Mouse (Mus musculus): Measurements from ENCODE around the gene C330007P06Rik. TPM values are rescaled to one million over a fixed set of nuclear protein-coding genes. Genes with fewer than 3 reads are reported as not detected.
A peak's percentile ranks its signal among the peaks of the same experiment; 100 is the strongest.

C330007P06Rik gene
- polyA plus RNA-seq, 1 experiment from 2014 or later: 21.1 TPM

DNA sequence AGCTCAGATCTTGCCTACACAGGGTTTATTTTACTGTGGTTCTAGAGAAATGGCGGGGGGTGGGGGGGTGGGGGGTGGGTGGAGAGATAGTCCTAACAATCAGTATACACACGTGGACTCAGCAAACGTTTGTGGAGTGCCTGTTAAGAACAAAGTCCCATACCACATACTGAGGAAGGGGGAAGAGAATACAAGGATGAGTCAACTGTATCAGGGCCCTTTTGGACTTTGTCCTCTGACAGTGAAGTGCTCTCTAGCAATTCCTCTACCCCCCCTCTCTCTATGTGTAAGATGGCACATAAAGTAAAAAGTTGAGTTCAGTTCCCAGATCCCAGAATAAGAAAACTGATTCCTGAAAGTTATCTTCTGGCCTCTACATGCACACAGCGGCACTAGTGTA is 54.3 kb downstream of the C330007P06Rik start:
- Histone ChIP-seq H3K4me3 (ENCODE audit: control insufficient read depth in 1 of 2, insufficient read depth in 1 of 2, low read depth in 1 of 2, low read length in 2 of 2) (no peak overlapping the region), H3K27ac (replicated peaks in 1 of 2; ENCODE audit: control insufficient read depth in 1 of 2, insufficient read depth in 1 of 2, low read depth in 2 of 2, low read length in 2 of 2) (no peak overlapping the region), H3K9me3 (ENCODE audit: control insufficient read depth, low read length) (no peaks in the 10 kb centered on the region), H3K4me1 (ENCODE audit: control insufficient read depth in 2 of 2, insufficient read depth in 2 of 2, low read length in 2 of 2) (no peaks in the 10 kb centered on the region; a peak in 1 of 4 replicates), H3K27me3 (ENCODE audit: control insufficient read depth, insufficient read depth, low read length) (no peaks in the 10 kb centered on the region), H3K9ac (ENCODE audit: low read length) (no peak overlapping the region), H3K36me3 (ENCODE audit: control insufficient read depth, insufficient read depth, low read length) (no peaks in the 10 kb centered on the region), H3K4me2 (ENCODE audit: low read length) (no peak overlapping the region)
- no peak for ATAC-seq (ENCODE audit: insufficient number of reproducible peaks, insufficient read depth, low FRiP score, low read depth)
- WGBS: 58% methylated on average over 4 of the region's 4 CpGs

DNA sequence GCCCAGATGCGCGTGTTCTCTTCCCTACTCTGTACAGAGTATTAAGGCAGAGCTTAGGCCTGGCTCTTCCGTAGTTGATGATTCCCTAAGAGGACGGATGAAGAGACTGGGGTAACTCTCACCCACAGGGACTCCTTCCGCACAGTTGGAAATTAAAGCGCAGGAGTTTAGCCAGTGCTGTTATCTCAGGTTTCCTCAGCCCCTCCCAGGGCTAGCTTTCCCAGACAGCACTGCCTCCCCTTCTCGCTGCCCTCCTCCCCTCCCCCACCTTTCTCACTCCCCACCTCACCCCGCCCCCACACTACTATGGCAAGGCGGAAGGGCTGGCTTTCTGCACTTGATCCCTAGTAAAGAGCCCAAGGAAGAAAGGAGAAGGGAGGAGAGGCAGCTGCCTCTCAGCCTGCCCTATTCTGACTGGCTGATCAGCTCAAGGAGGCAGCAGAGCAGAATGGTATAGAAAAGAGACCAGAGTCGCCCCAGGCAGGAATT is 56.9 kb downstream of the C330007P06Rik start:
- Histone ChIP-seq H3K4me1 (ENCODE audit: control insufficient read depth in 2 of 2, insufficient read depth in 2 of 2, low read length in 2 of 2) (no peaks in the 10 kb centered on the region; a peak in 1 of 4 replicates), H3K27ac (replicated peaks in 1 of 2; ENCODE audit: control insufficient read depth in 1 of 2, insufficient read depth in 1 of 2, low read depth in 2 of 2, low read length in 2 of 2) (peak overlapping the region; percentile 71 to 91), H3K36me3 (ENCODE audit: control insufficient read depth, insufficient read depth, low read length) (no peaks in the 10 kb centered on the region), H3K27me3 (ENCODE audit: control insufficient read depth, insufficient read depth, low read length) (no peaks in the 10 kb centered on the region), H3K4me3 (ENCODE audit: control insufficient read depth in 1 of 2, insufficient read depth in 1 of 2, low read depth in 1 of 2, low read length in 2 of 2) (peak overlapping the region; percentile 25 to 37), H3K9me3 (ENCODE audit: control insufficient read depth, low read length) (no peaks in the 10 kb centered on the region), H3K4me2 (ENCODE audit: low read length) (peak overlapping the region; percentile 60), H3K9ac (ENCODE audit: low read length) (peak overlapping the region; percentile 56)
- 11% methylated on average over 10 of the region's 10 CpGs for WGBS
- no peak for ATAC-seq (ENCODE audit: insufficient number of reproducible peaks, insufficient read depth, low FRiP score, low read depth)

DNA sequence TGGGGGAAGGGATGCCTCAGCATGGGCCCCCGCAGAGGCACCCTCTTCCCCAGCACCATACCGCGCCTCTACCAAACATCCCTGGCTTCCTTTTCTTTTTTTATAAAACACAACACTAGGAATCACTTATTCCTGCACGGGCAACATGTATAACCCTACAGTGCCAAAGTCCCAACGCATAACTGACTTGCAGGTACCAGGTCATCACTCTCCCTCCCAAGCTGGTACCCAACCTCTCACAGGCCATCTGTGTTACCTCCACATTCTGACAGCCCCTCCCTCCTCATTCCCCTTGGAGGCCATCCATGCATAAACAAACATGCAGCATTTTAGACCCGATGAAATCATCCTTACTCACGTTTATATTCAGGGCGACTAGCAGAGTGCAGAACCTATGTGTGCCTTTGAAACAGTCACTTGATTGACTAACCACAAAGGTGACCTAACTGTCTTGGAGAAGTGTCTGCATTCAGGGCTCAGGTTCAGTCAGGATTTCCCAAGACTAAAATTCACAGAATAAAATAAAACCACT is 57.5 kb downstream of the C330007P06Rik start:
- H3K4me1 ChIP-seq (ENCODE audit: control insufficient read depth in 2 of 2, insufficient read depth in 2 of 2, low read length in 2 of 2): no peaks in the 10 kb centered on the region; a peak in 1 of 4 replicates
- H3K4me3 ChIP-seq (ENCODE audit: control insufficient read depth in 1 of 2, insufficient read depth in 1 of 2, low read depth in 1 of 2, low read length in 2 of 2): peak overlapping the region; percentile 25 to 37; a peak in 2 of 4 replicates
- no peaks in the 10 kb centered on the region for H3K9me3 ChIP-seq (ENCODE audit: control insufficient read depth, low read length)
- no peaks in the 10 kb centered on the region for H3K36me3 ChIP-seq (ENCODE audit: control insufficient read depth, insufficient read depth, low read length)
- no peaks in the 10 kb centered on the region for H3K27me3 ChIP-seq (ENCODE audit: control insufficient read depth, insufficient read depth, low read length)
- H3K27ac ChIP-seq (replicated peaks in 1 of 2; ENCODE audit: control insufficient read depth in 1 of 2, insufficient read depth in 1 of 2, low read depth in 2 of 2, low read length in 2 of 2): 0 out of 4 replicates have a peak overlapping the region, but pooled peaks have one; percentile 69 to 71
- 30% methylated on average over 8 of the region's 8 CpGs for WGBS
- no peak overlapping the region; the same call in 1 of the 2 replicates for H3K9ac ChIP-seq (ENCODE audit: low read length)
- peak overlapping the region; percentile 60 for H3K4me2 ChIP-seq (ENCODE audit: low read length)
- peak; percentile 21; the same call in 1 of the 2 replicates for ATAC-seq (ENCODE audit: insufficient number of reproducible peaks, insufficient read depth, low FRiP score, low read depth)

DNA sequence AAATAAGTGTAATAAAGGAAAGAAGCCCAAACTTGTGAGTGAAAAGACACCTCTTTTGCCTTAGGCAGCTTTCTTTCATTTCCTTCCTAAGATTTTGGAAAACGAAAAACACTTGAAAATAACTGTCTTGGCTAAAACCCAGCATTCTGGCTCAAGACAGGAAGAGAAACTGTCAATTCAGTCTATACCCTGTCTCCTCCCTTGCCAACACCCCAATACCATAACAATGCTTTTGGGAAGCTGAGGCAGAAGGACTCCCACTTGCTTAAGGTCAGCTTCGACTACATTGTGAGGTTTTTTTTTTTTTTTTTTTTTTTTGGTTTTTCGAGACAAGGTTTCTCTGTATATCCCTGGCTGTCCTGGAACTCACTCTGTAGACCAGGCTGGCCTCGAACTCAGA is 58.5 kb downstream of the C330007P06Rik start:
- no peaks in the 10 kb centered on the region; a peak in 1 of 4 replicates for H3K4me1 ChIP-seq (ENCODE audit: control insufficient read depth in 2 of 2, insufficient read depth in 2 of 2, low read length in 2 of 2)
- H3K27ac ChIP-seq (replicated peaks in 1 of 2; ENCODE audit: control insufficient read depth in 1 of 2, insufficient read depth in 1 of 2, low read depth in 2 of 2, low read length in 2 of 2): no peak overlapping the region
- WGBS: 79% methylated on average over 2 of the region's 4 CpGs
- no peak overlapping the region for H3K4me3 ChIP-seq (ENCODE audit: control insufficient read depth in 1 of 2, insufficient read depth in 1 of 2, low read depth in 1 of 2, low read length in 2 of 2)
- no peaks in the 10 kb centered on the region for H3K27me3 ChIP-seq (ENCODE audit: control insufficient read depth, insufficient read depth, low read length)
- no peak overlapping the region for H3K4me2 ChIP-seq (ENCODE audit: low read length)
- no peaks in the 10 kb centered on the region for H3K36me3 ChIP-seq (ENCODE audit: control insufficient read depth, insufficient read depth, low read length)
- H3K9me3 ChIP-seq (ENCODE audit: control insufficient read depth, low read length): no peaks in the 10 kb centered on the region
- no peak for ATAC-seq (ENCODE audit: insufficient number of reproducible peaks, insufficient read depth, low FRiP score, low read depth)
- H3K9ac ChIP-seq (ENCODE audit: low read length): no peak overlapping the region

DNA sequence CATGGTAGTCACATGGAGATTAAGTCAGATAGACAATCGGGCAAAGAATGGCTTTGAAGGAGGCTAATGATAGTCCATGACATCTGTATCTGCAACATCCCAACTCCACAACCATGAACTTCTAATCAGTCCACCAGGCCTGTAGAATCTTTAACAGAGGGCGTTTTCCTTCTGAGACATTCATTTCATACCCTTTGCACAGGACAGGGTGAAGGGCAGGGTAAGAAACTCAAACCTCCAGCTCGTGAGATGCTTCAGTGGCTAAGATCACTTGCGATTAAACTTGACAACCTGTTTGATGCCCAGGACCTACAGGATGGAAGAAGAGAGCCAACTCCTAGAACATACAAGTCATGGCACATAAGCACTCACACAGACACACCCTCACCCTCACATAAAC is 58.9 kb downstream of the C330007P06Rik start:
- no peak overlapping the region for H3K9ac ChIP-seq (ENCODE audit: low read length)
- H3K27me3 ChIP-seq (ENCODE audit: control insufficient read depth, insufficient read depth, low read length): no peaks in the 10 kb centered on the region
- H3K36me3 ChIP-seq (ENCODE audit: control insufficient read depth, insufficient read depth, low read length): no peaks in the 10 kb centered on the region
- no peak overlapping the region for H3K4me3 ChIP-seq (ENCODE audit: control insufficient read depth in 1 of 2, insufficient read depth in 1 of 2, low read depth in 1 of 2, low read length in 2 of 2)
- WGBS: 78% methylated on average over 4 of the region's 4 CpGs
- H3K4me1 ChIP-seq (ENCODE audit: control insufficient read depth in 2 of 2, insufficient read depth in 2 of 2, low read length in 2 of 2): no peaks in the 10 kb centered on the region; a peak in 1 of 4 replicates
- no peak overlapping the region for H3K4me2 ChIP-seq (ENCODE audit: low read length)
- no peak overlapping the region for H3K27ac ChIP-seq (replicated peaks in 1 of 2; ENCODE audit: control insufficient read depth in 1 of 2, insufficient read depth in 1 of 2, low read depth in 2 of 2, low read length in 2 of 2)
- no peaks in the 10 kb centered on the region for H3K9me3 ChIP-seq (ENCODE audit: control insufficient read depth, low read length)
- ATAC-seq (ENCODE audit: insufficient number of reproducible peaks, insufficient read depth, low FRiP score, low read depth): no peak

DNA sequence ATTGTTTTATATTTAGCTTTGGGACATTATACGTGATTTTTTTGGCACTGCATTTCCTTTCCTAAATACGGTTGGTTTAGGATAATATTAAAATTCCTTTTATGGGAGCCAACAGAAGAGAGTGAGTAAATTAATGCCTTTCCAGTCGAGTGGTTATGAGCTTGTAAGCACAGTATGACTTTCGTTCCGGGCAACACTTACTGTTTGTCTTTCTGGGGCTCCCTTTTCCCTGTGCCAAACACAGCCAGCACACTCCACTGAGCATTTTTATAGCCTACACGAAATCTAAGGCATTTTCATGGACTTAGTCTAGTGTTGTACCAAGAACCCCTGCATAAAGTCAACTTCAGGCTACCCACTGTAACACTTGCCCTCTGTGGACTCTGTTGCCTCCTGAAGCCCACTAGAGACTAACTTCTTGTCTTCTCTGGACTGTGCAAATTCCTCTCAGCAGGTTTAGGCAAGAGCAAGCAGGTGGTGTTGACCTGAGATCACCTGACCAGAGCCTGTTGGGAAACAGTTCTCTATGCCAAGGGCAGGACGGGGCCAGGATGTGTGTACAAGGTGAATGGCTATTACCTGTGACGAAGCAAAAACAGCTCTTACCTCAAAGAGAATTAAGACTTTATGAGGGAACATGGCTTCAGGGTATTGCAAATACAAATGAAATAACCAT is 59.6 kb downstream of the C330007P06Rik start:
- WGBS: 77% methylated on average over 8 of the region's 8 CpGs
- Histone ChIP-seq H3K36me3 (ENCODE audit: control insufficient read depth, insufficient read depth, low read length) (no peaks in the 10 kb centered on the region), H3K9me3 (ENCODE audit: control insufficient read depth, low read length) (no peaks in the 10 kb centered on the region), H3K27me3 (ENCODE audit: control insufficient read depth, insufficient read depth, low read length) (no peaks in the 10 kb centered on the region), H3K4me1 (ENCODE audit: control insufficient read depth in 2 of 2, insufficient read depth in 2 of 2, low read length in 2 of 2) (no peaks in the 10 kb centered on the region; a peak in 1 of 4 replicates), H3K4me2 (ENCODE audit: low read length) (no peak overlapping the region), H3K4me3 (ENCODE audit: control insufficient read depth in 1 of 2, insufficient read depth in 1 of 2, low read depth in 1 of 2, low read length in 2 of 2) (no peak overlapping the region), H3K27ac (replicated peaks in 1 of 2; ENCODE audit: control insufficient read depth in 1 of 2, insufficient read depth in 1 of 2, low read depth in 2 of 2, low read length in 2 of 2) (no peak overlapping the region), H3K9ac (ENCODE audit: low read length) (no peak overlapping the region)
- ATAC-seq (ENCODE audit: insufficient number of reproducible peaks, insufficient read depth, low FRiP score, low read depth): no peak

DNA sequence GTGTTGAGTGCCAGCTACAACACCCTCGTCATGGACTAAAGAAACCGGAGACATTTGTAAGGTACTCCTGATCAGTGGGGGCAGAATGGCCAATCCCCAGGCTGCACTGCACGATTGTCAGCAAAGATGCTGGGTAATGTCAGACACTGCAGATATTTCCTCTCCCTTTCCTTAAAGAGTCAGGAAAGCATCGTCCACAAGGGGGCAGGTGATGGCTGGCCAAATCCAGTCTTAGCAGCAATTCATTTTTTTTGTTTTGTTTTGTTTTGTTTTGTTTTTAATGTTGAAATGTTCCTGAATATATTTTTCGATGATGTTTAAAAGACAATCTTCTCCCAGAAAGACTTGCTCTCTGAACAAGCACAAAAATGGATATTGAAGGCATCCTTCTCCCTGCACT is 62.5 kb downstream of the C330007P06Rik start:
- Histone ChIP-seq H3K9me3 (ENCODE audit: control insufficient read depth, low read length) (no peaks in the 10 kb centered on the region), H3K4me1 (ENCODE audit: control insufficient read depth in 2 of 2, insufficient read depth in 2 of 2, low read length in 2 of 2) (peaks cover 0 to 2% of the 10 kb centered on the region in 2 experiments; a peak in 1 of 4 replicates), H3K27me3 (ENCODE audit: control insufficient read depth, insufficient read depth, low read length) (no peaks in the 10 kb centered on the region), H3K27ac (replicated peaks in 1 of 2; ENCODE audit: control insufficient read depth in 1 of 2, insufficient read depth in 1 of 2, low read depth in 2 of 2, low read length in 2 of 2) (no peak overlapping the region), H3K36me3 (ENCODE audit: control insufficient read depth, insufficient read depth, low read length) (no peaks in the 10 kb centered on the region), H3K4me3 (ENCODE audit: control insufficient read depth in 1 of 2, insufficient read depth in 1 of 2, low read depth in 1 of 2, low read length in 2 of 2) (no peak overlapping the region), H3K4me2 (ENCODE audit: low read length) (no peak overlapping the region), H3K9ac (ENCODE audit: low read length) (no peak overlapping the region)
- 25% methylated on average over 5 of the region's 5 CpGs for WGBS
- ATAC-seq (ENCODE audit: insufficient number of reproducible peaks, insufficient read depth, low FRiP score, low read depth): no peak
